Mouse (Mus musculus) heart, embryonic 14.5 days (tissue): ENCODE measurements around the gene Aldh1l1. TPM values are rescaled to one million over a fixed set of nuclear protein-coding genes. Genes with fewer than 3 reads are reported as not detected.
"Not testable (repeated sequence)": the region's sequence is repeated elsewhere in the genome, so short reads cannot be mapped to it uniquely, and the experiment has no call there.

ENCODE experiments used
- ATAC-seq: fragments of 200-750 bp; cut with Nextera tagmentation; 2 replicates; pipeline ENCODE4 v1.8.0; 2017; ENCODE audit warnings: low read depth, moderate TSS enrichment; ENCODE audit not compliant: insufficient number of reproducible peaks, insufficient read depth, low FRiP score
- H3K27ac ChIP-seq, 2 experiments: fragments of 200-500 bp in 1 of 2; fragments of 300-500 bp in 1 of 2; sonication (generic) in 1 of 2; replicated peaks in 1 of 2; 2 replicates each; pipeline ENCODE4 v1.5.1; 2012 to 2014; ENCODE audit warnings: low read depth in 2 of 2, low read length in 2 of 2, control low read depth in 1 of 2, mild to moderate bottlenecking in 1 of 2, mixed read lengths in 1 of 2; ENCODE audit not compliant: control insufficient read depth in 1 of 2, insufficient read depth in 1 of 2
- H3K27me3 ChIP-seq: fragments of 300-500 bp; sonication (generic); 2 replicates; pipeline ENCODE4 v1.6.1; 2014; ENCODE audit warnings: mild to moderate bottlenecking, low read length, control low read depth; ENCODE audit not compliant: control insufficient read depth, insufficient read depth
- H3K36me3 ChIP-seq: fragments of 300-500 bp; sonication (generic); 2 replicates; pipeline ENCODE4 v1.6.1; 2014; ENCODE audit warnings: mild to moderate bottlenecking, control low read depth, low read length, mixed read lengths; ENCODE audit not compliant: control insufficient read depth, insufficient read depth
- H3K4me1 ChIP-seq, 2 experiments: fragments of 200-500 bp in 1 of 2; fragments of 300-500 bp in 1 of 2; sonication (generic) in 1 of 2; 2 replicates each; pipeline ENCODE4 v1.6.1; 2012 to 2014; ENCODE audit warnings: low read length in 2 of 2, control low read depth in 1 of 2, mixed read lengths in 1 of 2; ENCODE audit not compliant: control insufficient read depth in 2 of 2, insufficient read depth in 2 of 2
- H3K4me2 ChIP-seq: fragments of 300-500 bp; sonication (generic); 2 replicates; pipeline ENCODE4 v1.6.1; 2014; ENCODE audit warnings: mild to moderate bottlenecking, low read length
- H3K4me3 ChIP-seq, 2 experiments: fragments of 200-500 bp in 1 of 2; fragments of 300-500 bp in 1 of 2; sonication (generic) in 1 of 2; 2 replicates each; pipeline ENCODE4 v1.5.1; 2012 to 2014; ENCODE audit warnings: low read length in 2 of 2, mild to moderate bottlenecking in 2 of 2, control low read depth in 1 of 2, low read depth in 1 of 2, moderate library complexity in 1 of 2; ENCODE audit not compliant: control insufficient read depth in 1 of 2, insufficient read depth in 1 of 2
- H3K9ac ChIP-seq: fragments of 300-500 bp; sonication (generic); 2 replicates; pipeline ENCODE4 v1.6.1; 2014; ENCODE audit warnings: mild to moderate bottlenecking, low read length
- H3K9me3 ChIP-seq: fragments of 300-500 bp; sonication (generic); 2 replicates; pipeline ENCODE4 v1.6.1; 2016; ENCODE audit warnings: low read length, control low read depth; ENCODE audit not compliant: control insufficient read depth
- WGBS: fragments of 180-500 bp; shearing (Covaris S2); extraction: QIAGEN DNeasy Blood & Tissue Kit; methylation state at CpG from one replicate; pipeline ENCODE4 v1.1.7; 2014; 5-methylcytosine and 5-hydroxymethylcytosine counted together
- polyA plus RNA-seq: library from polyadenylated mRNA; unstranded; fragments of >200 nt; fragmentation: Nextera tagmentation; extraction: Ambion mirVana; gene quantifications from 2 replicates; pipeline ENCODE4 v1.2.1, GENCODE M21; 2014

Gene Aldh1l1
- polyA plus RNA-seq, 1 experiment from 2014 or later, result 0.59 TPM

GRCm38 (mm10) chr6:90627556-90627955 lies 141.3 kb downstream of the Aldh1l1 start:
- no peak overlapping the region for H3K4me2 ChIP-seq
- no peak for ATAC-seq
- H3K36me3 ChIP-seq, result peaks cover 13% of the 10 kb centered on the region
- H3K27ac ChIP-seq, result no peak overlapping the region
- H3K9ac ChIP-seq, result no peak overlapping the region
- no peak overlapping the region for H3K4me3 ChIP-seq
- no peaks in the 10 kb centered on the region for H3K27me3 ChIP-seq
- 86% methylated on average over 4 of the region's 4 CpGs for WGBS
- H3K9me3 ChIP-seq, result 0 out of 2 replicates have a peak, but pooled peaks cover 4% of the 10 kb centered on the region
- H3K4me1 ChIP-seq, result peaks cover 11 to 13% of the 10 kb centered on the region in 2 experiments

DNA sequence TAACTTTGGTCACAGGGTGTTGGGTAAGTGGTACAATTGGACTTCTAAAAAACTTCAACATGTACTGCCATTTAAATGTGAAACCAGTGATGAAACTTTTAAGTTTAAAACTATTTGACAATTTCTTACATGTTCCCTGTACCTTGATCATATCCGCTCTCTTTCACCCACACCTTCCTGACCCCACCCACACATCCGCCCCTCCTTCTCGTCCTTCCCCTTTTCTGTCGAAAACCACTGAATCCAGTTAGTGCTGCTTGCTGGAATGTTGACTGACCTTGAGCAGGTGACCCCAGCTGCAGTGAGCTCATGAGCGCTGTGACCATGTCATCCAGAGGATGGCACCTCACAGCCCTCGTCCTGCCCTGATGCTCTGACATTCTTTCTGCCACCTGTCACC lies 143.3 kb downstream of the Aldh1l1 start:
- Histone ChIP-seq H3K4me1 (peaks cover 0 to 5% of the 10 kb centered on the region in 2 experiments; a peak in 2 of 4 replicates), H3K4me2 (no peak overlapping the region), H3K9me3 (0 out of 2 replicates have a peak, but pooled peaks cover 4% of the 10 kb centered on the region), H3K27me3 (no peaks in the 10 kb centered on the region), H3K9ac (no peak overlapping the region), H3K27ac (no peak overlapping the region), H3K4me3 (no peak overlapping the region), H3K36me3 (peaks cover 13% of the 10 kb centered on the region)
- ATAC-seq, result no peak
- 80% methylated on average over 6 of the region's 6 CpGs for WGBS

- Histone ChIP-seq H3K4me1 (no peaks in the 10 kb centered on the region), H3K27me3 (no peaks in the 10 kb centered on the region), H3K9ac (no peak overlapping the region), H3K27ac (no peak overlapping the region), H3K4me2 (no peak overlapping the region), H3K36me3 (peaks cover 13% of the 10 kb centered on the region), H3K9me3 (0 out of 2 replicates have a peak, but pooled peaks cover 4% of the 10 kb centered on the region), H3K4me3 (no peak overlapping the region)
- WGBS, result 91% methylated on average over 7 of the region's 7 CpGs
- no peak for ATAC-seq
These were observed 144.2 kb downstream of the Aldh1l1 start for GRCm38 (mm10) chr6:90630427-90630826.

DNA sequence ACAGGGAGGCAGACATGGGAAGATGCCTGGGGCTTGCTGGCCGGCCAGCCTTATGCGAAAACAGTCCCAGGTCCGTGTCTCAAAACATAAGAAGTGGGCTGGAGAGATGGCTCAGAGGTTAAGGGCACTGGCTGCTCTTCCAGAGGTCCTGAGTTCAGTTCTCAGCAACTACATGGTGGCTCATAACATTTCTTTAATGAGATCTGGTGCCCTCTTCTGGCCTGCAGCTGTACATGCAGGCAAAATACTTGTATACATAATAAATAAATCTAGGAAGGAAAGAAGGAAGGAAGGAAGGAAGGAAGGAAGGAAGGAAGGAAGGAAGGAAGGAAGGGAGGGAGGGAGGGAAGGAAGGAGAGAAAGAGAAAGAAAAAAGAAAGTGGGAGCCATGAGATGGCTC lies 146.3 kb downstream of the Aldh1l1 start:
- 74% methylated on average over 3 of the region's 3 CpGs for whole genome bisulfite sequencing
- H3K4me2 ChIP-seq, H3K9ac ChIP-seq, H3K4me1 ChIP-seq, H3K9me3 ChIP-seq, ATAC-seq, H3K27me3 ChIP-seq, H3K27ac ChIP-seq, H3K4me3 ChIP-seq: not testable (repeated sequence)
- H3K36me3 ChIP-seq, result peaks cover 16% of the 10 kb centered on the region; the same call in 1 of the 2 replicates

DNA sequence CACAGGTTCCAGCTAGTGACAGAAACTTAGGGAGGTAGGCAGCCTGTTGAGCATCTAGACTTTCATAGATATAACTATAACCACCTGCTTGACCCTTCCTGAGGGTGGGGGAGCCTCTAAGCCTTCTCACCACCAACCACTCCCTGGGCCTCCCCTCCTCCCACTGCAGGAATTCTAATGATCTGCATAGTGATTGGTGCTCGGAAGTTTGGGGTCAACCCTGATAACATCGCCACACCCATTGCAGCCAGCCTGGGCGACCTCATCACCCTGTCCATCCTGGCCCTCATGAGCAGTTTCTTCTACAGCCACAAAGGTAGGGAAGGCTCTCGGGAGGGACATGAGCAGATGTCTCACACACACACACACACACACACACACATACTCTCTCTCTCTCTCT lies 148.9 kb downstream of the Aldh1l1 start:
- H3K27ac ChIP-seq, result no peak overlapping the region
- H3K9me3 ChIP-seq, result peaks cover 6% of the 10 kb centered on the region; the same call in 1 of the 2 replicates
- no peaks in the 10 kb centered on the region for H3K27me3 ChIP-seq
- no peak for ATAC-seq
- peaks cover 16% of the 10 kb centered on the region for H3K36me3 ChIP-seq
- no peaks in the 10 kb centered on the region; a peak in 2 of 4 replicates for H3K4me1 ChIP-seq
- no peak overlapping the region for H3K4me3 ChIP-seq
- no peak overlapping the region for H3K9ac ChIP-seq
- 43% methylated on average over 4 of the region's 4 CpGs for WGBS
- H3K4me2 ChIP-seq, result no peak overlapping the region

GRCm38 (mm10) chr6:90635611-90636010 lies 149.4 kb downstream of the Aldh1l1 start:
- Histone ChIP-seq H3K4me1 (no peaks in the 10 kb centered on the region; a peak in 2 of 4 replicates), H3K4me2 (no peak overlapping the region), H3K27ac (no peak overlapping the region), H3K9me3 (peaks cover 4% of the 10 kb centered on the region; the same call in 1 of the 2 replicates), H3K27me3 (no peaks in the 10 kb centered on the region), H3K4me3 (no peak overlapping the region), H3K9ac (no peak overlapping the region), H3K36me3 (peaks cover 16% of the 10 kb centered on the region)
- ATAC-seq, result no peak
- WGBS, result 80% methylated on average over 3 of the region's 3 CpGs

DNA sequence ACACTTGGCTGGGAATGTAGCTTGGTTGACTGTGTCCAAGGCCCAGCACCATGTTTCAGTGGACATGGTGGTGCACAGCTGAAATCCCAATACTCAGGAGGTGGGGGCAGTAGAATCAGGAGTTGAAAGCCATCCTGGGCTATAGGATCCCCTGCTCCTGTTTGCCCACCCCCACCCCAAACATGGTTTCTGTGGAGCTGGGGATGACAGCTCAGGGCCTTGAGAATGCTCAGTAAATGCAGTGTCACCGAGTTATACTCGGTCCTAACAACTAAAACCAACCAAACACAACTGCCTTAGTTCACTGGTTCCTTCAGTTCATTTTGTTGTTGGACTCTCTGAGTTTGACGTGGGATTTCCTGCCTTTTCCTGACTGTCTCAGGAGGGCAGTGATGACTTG lies 156.8 kb downstream of the Aldh1l1 start:
- Histone ChIP-seq H3K9ac (no peak overlapping the region), H3K4me2 (no peak overlapping the region), H3K27me3 (no peaks in the 10 kb centered on the region), H3K4me1 (peaks cover 0 to 4% of the 10 kb centered on the region in 2 experiments; a peak in 2 of 4 replicates), H3K4me3 (no peak overlapping the region), H3K9me3 (peaks cover 7% of the 10 kb centered on the region; the same call in 1 of the 2 replicates), H3K27ac (no peak overlapping the region), H3K36me3 (peaks cover 8% of the 10 kb centered on the region; the same call in 1 of the 2 replicates)
- no peak for ATAC-seq
- 70% methylated on average over 3 of the region's 3 CpGs for WGBS

DNA sequence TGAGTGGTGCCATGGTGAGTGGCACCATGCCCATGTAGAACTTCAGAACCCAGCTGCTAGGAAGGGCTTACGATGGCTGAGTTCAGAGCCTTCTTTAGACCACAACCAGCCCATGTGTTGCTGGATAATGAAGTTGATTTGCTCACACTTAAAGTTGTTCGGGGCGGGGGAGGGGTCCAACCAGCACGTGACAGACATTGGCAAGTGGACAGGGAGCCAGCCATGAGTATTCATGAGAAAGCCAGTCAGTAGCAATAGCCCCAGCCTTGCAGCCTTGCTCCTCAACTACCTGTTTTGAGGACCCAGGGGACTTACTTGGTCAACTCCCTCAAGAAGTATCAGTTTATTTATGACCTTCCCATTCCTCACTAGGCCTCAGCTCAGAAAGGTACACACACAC lies 158.7 kb downstream of the Aldh1l1 start:
- no peak overlapping the region for H3K27ac ChIP-seq
- 84% methylated on average over 4 of the region's 4 CpGs for WGBS
- no peak for ATAC-seq
- H3K27me3 ChIP-seq, result no peaks in the 10 kb centered on the region
- H3K4me2 ChIP-seq, result no peak overlapping the region
- H3K4me1 ChIP-seq, result peaks cover 0 to 4% of the 10 kb centered on the region in 2 experiments; a peak in 2 of 4 replicates
- H3K36me3 ChIP-seq, result 0 out of 2 replicates have a peak, but pooled peaks cover 3% of the 10 kb centered on the region
- H3K9ac ChIP-seq, result no peak overlapping the region
- H3K9me3 ChIP-seq, result peaks cover 3% of the 10 kb centered on the region; the same call in 1 of the 2 replicates
- H3K4me3 ChIP-seq, result no peak overlapping the region
